Mouse (Mus musculus): ENCODE results near the gene Mob3b. TPM values are rescaled to one million over a fixed set of nuclear protein-coding genes. Genes with fewer than 3 reads are reported as not detected.

Mob3b gene
- 1 to 10 TPM; 4.6 to 6.8 TPM for total RNA-seq (2021)

DNA sequence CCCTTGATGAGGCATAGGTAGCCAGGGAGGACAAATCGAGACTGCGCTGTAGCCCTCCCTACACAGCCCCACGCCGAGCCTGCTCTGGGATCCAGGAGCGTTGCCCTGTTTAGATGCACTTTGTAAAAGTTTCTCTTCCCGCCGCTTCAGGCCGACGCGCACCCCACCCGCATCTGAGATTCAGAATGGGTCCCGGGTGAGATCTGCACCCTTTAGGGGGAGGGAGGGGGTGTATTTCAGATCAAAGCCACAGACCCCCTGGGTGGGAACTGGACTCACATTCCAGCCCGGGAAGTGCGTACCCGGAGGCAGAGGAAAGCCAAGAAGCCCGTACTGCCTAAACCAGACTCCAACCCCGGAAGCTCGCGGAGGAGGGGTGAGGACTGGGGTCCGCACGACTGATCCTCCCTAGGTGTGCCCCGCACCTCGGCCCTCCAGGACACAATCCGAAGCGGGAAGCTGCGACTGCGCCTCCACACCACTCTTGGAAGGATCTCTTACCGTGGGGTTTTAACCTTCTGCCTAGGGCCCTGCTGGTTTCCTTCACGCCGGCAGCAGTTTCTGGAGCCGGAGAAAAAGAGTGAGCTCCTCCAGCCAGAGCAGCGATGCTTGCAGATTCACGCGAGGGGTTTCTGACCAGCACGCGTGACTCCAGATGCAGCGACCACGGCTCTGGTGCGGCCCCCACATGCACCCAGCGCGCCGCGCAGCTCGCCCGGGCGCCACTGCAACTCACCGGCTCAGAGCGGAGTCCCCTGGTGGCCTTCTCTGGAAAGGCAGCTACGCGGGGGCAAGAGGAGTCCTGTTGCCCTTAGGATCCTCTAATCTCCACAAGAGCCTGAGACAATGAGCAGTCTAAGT is at the start of gene Mob3b:
Gene Mob3b (minus strand): TSS at position 734 of the 861 bp plus-strand sequence.
- intact Hi-C loops (cut with DNase I), result loop anchor here (2.0 to 5.0 kb wide), 2 partner anchors 35 to 192 kb away; no protein-coding TSS in a partner anchor
- DNase-seq (ENCODE audit: low spot score in 2 of 2), result peak; percentile 79 to 83

DNA sequence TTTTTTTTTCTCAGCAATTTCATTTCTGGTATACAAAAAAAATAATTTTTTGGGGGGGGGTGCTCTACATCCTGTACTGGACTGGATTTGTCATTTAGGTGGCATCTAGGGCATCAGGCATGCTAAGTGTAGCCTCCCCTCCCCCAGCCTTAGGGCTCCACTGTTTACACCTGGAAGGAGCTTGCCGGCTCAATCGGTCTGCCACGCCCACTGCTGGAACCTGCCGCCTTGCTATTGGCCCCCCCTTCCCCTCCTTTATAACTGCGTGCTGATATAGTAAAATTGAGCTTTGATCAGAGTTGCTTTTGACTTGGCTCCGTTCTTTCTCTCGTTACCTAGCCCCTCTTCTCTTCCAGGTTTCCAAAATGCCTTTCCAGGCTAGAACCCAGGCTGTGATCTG is 47.4 kb upstream of the Mob3b start:
- DNase-seq (ENCODE audit: low spot score in 2 of 2), result no peak
- intact Hi-C loops (cut with DNase I), result no loop called here

DNA sequence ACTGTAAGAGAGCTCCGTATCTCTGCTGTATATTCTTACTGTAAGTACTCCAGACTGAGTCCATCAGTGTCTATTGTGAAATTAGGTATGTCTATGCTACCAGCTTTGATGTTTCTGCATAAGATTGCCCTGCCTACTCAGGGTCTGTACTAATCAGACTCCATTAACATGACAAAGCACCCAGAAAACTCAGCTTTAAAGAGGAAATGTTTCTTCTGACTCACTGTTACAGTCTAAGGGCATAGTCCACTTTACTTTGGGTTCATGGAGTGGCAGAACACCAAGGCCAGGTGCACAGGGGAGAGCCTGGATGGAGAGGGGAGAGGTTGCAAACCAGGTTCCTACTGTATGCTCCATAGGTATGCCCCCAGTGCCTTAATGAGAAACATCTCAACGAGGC is 46.4 kb upstream of the Mob3b start:
- no peak for DNase-seq (ENCODE audit: low spot score in 2 of 2)
- intact Hi-C loops (cut with DNase I), result no loop called here

DNA sequence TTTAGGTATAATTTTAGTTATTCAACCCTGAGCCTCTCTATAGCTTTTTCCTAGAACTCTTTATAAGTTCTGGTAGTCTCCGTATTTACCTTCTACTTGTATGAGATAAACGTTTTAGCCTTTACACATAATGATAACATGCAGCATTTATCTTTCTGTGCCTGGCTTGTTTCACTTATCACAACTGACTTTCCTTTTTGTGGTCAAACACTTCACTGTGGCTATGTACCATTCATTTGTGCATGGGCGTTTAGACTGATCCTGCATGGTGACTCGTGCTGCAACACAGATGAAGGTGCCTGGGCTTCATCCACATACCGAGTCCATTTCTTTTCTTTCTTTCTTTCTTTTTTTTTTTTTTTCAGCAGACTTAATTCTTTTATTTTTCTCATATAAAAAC is 44.4 kb upstream of the Mob3b start:
- no peak for DNase-seq (ENCODE audit: low spot score in 2 of 2)
- intact Hi-C loops (cut with DNase I), result no loop called here

DNA sequence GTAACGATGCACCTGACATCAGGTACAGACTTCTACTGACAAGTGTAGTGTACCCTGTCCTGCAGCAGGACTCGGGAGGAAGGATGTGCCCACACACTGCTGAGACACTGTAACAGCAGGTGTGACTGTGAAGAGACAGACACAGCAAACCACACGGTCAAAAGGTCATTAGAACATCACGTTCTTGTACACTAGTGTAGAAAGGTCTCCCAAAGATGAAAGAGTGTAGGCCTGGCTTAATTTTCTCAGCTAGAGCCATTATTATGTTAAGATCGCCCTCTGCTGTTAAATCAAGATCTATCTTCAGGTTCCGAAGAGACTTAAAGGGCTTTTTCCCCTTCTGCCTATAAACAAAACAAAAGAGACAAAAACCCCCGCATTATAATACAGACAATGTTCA is 35.4 kb upstream of the Mob3b start:
- DNase-seq (ENCODE audit: low spot score in 2 of 2), result no peak
- intact Hi-C loops (cut with DNase I), result loop anchor here (1.0 to 5.0 kb wide), 2 partner anchors 35 to 234 kb away; partner anchors contain the start of gene Mob3b

DNA sequence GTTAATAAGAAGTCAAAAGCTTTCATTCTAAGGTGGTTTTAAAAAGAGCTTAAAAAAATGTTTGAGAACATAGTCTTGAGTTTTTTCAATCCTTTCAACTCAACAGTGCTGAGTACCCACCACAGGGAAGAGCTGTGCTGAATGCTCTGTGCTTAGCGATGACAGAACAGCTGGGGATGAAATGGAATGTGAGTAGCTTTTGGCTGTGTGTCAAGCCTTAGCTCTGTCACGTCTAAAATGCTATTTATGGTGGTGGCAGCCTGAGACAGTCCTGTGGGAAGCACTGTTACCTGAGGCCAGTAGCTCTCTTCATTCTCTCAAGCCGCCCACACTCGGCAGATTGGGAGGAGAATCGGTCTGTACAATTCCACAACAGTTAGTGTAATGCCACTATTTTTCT is 32.5 kb upstream of the Mob3b start:
- DNase-seq (ENCODE audit: low spot score in 2 of 2), result peak; percentile 22 to 60
- intact Hi-C loops (cut with DNase I), result loop anchor here (5.0 kb wide), 1 partner anchor 32 kb away; the partner anchor contains the start of gene Mob3b

DNA sequence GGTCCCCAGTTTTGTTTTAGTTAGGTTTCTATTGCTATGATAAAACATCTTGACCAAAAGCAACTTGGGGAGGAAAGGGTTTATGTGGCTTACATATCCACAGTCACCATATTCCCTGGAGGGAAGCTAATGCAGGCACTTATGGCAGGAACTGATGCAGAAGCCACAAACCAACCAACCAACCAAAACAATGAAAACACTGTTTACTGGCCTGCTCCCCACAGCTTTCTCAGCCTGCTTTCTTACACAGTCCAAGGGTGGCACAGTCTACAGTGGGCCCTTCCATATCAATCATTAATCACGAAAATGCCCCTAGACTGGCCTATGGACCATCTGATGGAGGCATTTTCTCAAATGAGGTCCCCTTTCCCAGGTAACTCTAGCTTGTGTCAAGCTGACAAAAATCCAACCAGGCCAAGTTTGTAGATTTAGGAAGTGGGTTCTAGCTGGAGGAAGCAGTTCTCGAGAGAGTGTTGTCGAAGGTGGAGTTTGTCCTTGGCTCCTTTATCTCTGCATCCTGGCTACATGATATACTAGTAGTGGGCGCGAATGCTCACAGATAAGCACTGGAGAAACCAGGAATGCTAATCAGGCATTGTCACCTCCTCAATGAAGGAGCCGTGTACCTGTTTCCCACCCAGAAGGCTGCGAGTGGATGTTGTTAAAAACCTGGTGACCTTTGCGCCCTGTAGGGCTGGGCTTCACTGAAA is 30.5 kb upstream of the Mob3b start:
- intact Hi-C loops (cut with DNase I), result no loop called here
- DNase-seq (ENCODE audit: low spot score in 2 of 2), result no peak

DNA sequence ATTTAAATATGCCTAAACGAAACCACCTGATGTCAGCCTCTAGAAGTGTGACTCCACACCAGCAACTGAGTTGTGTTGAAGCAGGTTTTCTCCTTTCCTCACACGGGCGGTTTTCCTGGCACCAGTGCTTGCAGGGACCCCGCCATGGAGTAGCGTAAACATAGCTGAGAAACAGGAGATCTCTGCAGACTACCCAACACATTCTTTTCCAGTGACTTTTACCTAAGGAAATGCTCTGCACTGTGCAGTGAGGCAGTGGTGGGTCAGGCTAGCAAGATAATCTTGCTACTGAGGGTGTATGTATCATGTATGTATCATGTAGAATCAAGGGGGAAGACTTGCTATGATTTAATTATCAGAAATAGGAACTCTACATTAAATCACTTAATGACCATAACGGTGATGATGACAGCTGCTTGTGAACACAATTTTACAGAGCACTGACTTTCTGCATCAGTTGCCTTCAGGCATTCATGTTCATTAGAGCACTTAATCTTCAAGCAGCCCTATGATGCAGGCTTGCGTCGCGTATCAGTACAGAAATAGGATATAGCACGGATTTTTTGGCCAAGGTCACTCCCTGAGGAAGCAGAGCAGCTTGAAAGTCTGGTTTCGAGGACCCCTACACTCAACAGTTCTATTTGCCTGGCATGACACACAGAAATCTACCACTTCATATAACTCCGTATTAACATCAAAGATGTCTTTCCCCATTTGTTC is 20.8 kb upstream of the Mob3b start:
- intact Hi-C loops (cut with DNase I), result no loop called here
- DNase-seq (ENCODE audit: low spot score in 2 of 2), result no peak

DNA sequence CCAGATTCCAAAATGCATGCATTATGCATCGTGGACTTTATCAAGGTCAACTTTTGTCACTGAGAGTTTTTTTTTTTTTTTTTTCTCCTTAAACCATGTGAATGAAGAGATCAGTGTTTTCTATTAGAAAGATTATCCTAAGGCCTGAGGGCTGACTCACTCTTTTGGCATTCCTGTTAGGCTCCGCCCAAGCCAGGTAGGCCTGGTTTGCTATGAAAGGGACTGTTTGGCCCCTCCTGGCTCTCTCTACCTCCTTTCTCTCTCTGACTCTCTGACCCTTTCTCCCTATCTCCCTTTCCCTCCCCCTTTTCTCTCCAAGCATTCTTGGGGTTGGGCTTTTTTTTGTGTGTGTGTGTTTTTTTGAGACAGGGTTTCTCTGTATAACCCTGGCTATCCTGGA is 18.3 kb upstream of the Mob3b start:
- no peak for DNase-seq (ENCODE audit: low spot score in 2 of 2)
- intact Hi-C loops (cut with DNase I), result no loop called here

DNA sequence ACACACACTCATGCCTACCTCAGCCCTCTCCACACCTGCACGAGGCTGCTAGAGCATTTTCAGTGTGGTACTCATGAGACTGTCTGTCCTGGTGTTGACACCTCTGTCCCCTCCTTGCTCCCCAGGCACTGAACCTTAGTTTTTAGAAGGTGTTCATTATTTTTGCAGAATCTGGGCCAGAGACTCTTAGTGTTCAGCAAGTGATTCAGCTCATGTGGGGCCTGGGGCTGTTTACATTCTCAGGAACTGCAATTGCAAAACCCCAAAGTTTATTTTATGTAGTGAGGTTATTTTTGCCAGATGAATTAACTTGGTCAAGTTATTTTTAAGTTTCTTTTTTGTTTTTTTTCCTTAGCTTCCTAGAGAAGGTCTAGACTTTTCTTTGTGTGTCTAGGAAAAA is 16.3 kb upstream of the Mob3b start:
- DNase-seq (ENCODE audit: low spot score in 2 of 2), result no peak
- intact Hi-C loops (cut with DNase I), result no loop called here

DNA sequence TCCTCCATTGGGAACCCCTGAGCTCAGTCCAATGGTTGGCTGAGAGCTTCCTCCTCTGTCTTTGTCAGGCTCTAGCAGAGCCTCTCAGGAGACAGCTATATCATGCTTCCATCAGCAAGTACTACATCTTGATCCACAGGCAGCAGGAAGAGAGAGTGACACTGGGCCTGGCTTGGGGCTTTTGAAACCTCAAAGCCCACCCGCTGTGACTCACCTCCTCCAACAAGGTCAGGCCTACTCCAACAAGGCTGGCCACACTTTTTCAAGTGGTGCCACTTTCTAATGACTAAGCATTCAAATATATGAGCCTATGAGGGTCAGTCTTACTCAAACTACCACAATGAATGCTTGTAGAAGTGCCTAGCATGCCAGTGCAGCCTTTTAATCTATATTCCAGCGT is 15.2 kb upstream of the Mob3b start:
- intact Hi-C loops (cut with DNase I), result no loop called here
- no peak for DNase-seq (ENCODE audit: low spot score in 2 of 2)

DNA sequence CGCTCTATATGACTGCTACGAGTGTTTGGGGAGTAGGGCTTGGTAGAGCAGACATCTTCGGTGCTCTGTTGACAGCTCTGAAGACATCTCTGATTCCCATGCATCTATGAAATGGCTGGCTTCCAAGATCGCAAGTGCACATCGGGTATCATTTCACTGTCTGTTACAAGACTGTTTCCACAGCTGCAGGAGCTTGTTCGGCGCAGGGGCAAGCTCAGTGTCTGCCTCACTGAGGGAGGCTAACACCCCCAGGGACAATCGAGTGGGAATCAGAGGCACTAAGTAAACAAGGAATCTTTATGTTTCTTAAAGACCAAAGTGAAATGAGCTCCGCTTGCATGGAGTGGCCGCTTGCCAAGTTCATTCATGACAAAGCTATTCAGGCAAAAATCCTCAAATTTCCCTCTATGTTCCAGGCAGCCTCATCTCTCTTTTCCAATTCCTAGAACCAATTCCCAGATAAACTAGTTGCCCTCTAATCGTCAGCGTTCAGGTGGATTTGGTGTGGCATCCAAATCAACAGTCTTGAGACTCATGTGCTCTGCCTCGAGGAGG is 12.4 kb upstream of the Mob3b start:
- no peak for DNase-seq (ENCODE audit: low spot score in 2 of 2)
- intact Hi-C loops (cut with DNase I), result no loop called here

DNA sequence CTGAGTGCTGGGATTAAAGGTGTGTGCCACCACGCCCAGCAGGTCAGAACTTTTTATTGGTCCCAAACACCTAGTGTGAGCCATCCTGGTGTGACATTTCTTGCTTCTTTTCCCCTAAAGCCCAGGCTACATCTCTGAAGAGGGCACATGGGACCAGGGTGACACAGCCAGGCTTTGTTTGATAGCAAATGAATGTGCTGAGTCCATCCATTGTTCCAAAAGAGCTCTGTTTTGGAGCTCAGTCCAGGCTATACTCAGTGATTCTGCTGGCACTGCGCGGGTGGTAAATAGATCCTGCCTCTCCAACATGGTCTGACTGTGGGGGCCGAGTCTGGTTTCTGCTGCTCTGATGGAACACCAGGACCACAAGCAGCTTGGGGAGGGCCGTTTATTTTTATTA is 10.6 kb upstream of the Mob3b start:
- intact Hi-C loops (cut with DNase I), result no loop called here
- DNase-seq (ENCODE audit: low spot score in 2 of 2), result no peak

DNA sequence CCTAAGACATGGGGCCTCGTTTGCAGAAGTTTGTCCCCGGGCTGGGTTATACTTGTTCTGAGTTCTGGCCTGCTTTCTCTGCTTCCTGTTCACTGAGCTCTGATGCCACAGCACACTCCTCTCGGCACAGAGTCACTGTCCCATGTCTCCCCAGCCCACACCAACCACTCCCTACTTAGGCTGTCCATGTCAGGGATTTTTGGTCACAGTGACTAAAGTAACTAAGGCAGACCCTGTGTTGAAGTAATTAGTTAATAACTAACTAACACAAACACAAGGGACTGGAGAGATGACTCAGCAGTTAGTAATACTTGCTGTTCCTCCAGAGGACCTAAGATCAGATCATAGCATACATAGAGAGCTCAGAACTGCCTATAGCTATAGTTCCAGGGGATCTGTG is 8.7 kb upstream of the Mob3b start:
- no peak for DNase-seq (ENCODE audit: low spot score in 2 of 2)
- intact Hi-C loops (cut with DNase I), result no loop called here

DNA sequence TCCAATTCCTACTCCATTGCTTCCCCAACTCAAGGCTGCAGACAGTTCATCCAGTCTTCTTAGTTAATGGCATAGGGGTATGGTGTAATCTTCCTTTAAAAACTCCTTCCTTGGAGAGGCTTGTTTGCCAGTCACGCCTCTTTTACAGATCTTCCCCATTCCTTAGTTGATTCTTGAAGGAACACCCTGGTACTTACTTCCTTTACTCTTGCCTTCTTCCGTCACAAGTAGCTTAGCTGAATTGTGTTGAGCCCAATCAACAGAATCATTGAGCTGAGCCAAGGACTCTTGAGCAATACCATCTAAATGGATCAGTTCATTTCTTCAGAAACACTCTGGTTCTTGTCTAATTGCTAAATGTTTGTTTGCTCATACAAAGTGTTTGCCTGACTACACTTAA is 8.0 kb upstream of the Mob3b start:
- DNase-seq (ENCODE audit: low spot score in 2 of 2), result no peak
- intact Hi-C loops (cut with DNase I), result no loop called here

DNA sequence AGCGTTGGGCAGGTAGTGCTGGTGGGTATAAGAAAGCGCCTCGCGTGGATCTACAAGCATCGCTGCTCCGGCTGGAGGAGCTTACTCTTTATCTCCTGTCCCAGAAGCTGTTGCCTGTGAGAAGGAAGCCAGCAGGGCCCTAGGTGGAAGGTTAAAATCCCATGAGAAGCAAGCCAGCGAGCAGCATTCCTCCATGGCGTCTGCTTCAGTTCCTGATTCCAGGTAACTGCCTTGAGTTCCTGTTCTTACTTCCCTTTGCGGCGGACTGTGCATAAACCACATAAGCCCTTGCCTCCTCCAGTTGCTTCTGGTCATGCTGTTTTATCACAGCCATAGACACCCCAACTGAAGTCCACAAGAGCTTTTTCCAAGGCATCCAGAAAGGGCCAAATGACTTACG is 531 bp upstream of the Mob3b start:
- no peak for DNase-seq (ENCODE audit: low spot score in 2 of 2)
- intact Hi-C loops (cut with DNase I), result loop anchor here (2.0 to 5.0 kb wide), 2 partner anchors 34 to 193 kb away; no protein-coding TSS in a partner anchor

DNA sequence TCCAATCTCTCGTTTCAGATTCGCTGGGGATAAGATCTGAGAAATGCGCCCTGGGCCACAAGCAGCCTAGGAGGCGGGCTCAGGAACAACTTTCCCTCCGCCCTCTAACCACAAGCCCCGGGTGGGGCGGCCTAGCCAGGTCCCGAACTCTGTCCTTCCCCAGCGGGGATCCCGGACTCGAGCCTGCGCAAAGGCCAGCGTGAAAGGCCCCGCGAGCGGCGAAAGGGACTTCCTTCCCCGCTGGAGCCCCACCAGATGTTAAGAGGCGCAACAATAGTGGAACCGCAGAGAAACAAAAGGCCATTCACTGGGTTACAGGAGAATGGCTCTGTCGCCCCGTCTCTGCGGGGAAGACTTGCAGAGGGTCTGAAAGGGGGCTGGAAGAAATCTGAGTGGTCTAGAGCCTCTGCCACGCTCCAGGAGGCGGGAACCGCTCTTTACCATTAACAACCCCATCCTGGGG is 1.1 kb downstream of the Mob3b start:
- intact Hi-C loops (cut with DNase I), result loop anchor here (2.0 to 5.0 kb wide), 2 partner anchors 36 to 191 kb away; no protein-coding TSS in a partner anchor
- peak in 1 of 2 experiments; percentile 15 for DNase-seq (ENCODE audit: low spot score in 2 of 2)

DNA sequence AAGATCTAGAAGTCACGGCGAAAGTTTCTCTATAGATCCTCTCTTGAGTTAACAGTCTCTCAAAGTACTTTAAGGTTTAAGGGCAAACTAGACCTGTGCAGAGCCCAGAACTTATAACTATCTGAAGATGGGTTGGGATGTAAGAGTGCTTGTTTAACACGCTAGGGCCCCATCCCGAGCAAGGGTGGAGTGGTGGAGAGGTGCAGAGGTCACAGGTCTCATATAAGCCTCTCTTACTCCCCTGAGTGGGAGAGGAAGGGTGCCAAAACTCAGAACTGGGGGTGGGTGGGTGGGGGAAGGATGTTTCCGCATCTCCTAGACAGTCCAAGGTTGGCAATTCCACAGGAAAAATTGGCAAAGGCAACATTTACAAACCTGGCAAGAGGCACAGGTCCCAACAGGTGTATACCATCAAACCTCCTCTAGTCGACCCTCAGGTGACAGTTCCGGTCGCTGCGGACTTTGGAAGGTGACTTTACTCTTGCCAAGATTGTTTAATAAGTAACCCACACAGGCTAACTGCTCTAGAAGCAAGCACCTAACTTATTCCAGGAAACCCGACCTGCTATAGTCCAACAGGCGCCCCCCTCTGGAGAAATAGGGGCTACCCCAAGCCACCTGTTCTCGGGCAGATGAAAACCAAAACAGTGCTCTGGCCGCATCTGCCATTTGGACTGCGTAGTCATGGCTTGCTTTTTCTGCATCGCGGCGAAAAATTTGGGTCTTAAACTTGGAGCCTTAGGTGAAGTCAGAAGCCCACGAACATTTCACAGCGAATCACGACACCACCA is 2.0 kb downstream of the Mob3b start:
- intact Hi-C loops (cut with DNase I), result loop anchor here (5.0 kb wide), 1 partner anchor 37 kb away; no protein-coding TSS in a partner anchor

DNA sequence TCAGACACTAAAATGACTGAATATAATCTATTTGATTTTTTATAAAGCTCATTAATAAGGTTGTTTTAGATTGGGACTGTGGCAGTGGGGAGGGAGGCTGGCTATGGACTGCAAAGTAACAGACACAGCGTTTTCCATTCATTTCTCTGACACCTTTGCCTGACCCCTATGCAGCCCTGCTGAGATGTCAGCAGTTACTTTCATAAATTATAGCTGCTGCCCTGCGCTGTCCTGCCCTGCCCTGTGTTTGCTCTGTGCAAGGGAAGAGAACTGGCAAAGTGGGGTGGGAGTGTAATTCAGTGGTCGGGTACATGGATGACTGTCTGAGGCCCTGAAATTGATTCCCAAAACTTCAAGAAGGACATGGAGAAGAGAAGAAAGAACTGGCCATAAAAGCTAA is 3.2 kb downstream of the Mob3b start:
- no peak for DNase-seq (ENCODE audit: low spot score in 2 of 2)
- intact Hi-C loops (cut with DNase I), result no loop called here

More for the DNA sequence above, 2.0 kb downstream of the Mob3b start:
- DNase-seq (ENCODE audit: low spot score in 2 of 2), result peak in 1 of 2 experiments; percentile 12
